Mouse (Mus musculus) thymus, postnatal 4 days (tissue): ENCODE data around the gene Matn1.
A peak's percentile ranks its signal among the peaks of the same experiment; 100 is the strongest.

Experiments
- DNase-seq: peaks from one replicate; pipeline ENCODE4 v3.0.0; 2021

The Matn1 gene

DNA sequence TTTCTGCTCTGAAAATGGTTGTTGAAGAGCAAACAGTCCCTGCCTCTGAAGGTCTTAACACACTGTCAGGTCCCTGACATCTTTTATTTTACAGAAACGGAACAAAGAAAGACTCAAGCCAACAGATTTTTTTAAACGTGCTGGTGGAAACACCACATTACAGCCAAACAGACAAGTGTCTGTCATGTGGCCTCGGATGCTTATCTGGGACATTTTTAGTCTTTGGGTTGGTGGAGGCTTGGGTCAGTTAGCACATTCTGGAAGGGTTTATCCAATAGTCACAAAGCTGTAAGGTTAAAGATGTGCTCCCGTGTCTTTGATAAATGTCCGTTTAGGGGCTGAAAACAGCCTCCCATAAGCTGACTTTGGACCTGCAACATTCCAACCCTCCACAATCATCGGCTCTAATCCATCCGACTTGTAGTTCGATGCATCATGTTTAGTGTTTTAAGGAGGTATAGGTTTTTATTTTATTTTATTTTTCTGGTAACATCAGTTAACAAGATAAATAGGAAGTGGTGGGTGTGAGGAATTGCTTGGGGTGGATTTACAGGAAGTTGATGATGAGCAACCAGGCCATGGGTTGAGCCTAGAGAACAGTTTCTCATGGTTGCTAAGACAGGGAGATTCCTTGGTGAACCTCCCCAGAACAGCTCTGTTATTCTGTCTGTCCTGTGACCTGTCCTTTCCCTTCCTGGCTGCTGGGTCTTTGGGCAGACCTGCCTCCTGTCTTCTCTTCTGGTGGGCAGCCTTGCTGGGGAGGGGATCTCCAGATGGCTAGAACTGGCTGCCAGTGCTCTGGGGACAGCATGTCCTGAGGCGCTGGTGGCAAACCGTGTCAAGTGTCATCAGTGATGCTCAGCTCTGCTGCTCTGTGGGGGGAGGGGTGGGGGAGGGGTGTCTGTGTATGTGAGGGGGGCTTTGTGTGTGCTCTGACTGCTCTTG lies 25.1 kb upstream of the Matn1 start:
- no peak for DNase-seq

DNA sequence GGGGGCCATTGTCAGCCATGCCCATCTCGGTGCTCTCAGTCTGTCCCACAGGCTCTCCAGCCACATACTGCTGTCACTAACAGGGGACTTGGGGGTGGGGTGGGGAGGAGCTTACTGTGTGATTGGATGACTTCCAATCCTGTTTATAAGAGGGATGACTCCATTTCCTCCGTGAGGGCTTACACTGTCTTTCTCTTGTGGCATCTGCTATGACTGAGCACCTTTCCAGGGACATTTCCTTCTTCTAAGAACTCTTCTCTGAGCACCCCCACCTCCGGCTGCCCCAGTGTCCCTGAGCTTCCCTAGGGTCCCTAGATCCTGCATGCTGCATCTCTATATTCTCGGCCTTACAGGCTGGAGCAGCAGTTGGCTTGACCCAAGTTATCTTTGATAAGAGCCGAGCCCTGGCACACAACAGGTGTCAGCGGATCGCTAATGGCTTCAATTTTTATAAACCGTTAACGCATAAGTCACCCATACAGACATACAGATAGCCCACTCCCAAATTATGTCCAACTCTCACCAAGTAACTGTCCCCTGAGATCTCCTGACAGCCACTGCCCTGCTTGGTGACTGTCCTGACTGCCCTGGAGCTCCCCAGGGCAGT lies 24.3 kb upstream of the Matn1 start:
- no peak for DNase-seq

DNA sequence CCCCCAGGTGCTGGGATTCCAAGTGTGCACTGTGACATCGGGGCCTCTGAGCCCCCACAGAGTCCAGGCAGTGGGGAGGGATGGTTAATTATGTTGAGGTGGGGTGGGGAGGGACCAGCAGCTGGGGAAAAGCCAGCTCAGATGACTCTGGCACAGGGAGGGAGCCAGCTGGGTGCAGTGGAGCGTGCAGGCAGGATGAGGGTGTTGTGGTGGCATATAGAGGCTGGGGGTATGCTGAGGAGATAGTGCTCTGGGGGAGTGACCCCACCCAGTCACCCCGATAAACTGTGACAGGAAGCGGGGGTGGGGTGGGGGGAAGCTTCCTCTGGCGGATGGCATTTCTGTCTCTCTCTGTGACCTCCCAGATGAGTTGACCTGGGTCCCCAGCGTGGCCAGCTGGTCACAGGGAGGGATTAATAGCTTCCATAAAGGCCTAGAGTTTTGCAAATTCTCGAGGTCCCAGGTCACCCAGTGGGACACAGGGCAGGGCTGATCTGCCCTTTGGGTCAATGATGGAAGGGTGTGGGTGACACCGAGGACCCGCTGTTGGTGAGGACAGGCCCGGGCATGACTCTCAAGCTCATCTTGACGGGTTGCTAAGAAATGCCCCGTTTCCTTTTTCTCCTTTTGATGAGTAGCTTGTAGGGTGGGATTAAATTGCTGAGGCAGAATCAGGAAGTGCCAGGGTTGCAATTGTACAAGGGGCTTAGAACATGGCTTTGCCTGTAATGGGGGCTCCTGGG lies 23.1 kb upstream of the Matn1 start:
- DNase-seq = peak; percentile 75

DNA sequence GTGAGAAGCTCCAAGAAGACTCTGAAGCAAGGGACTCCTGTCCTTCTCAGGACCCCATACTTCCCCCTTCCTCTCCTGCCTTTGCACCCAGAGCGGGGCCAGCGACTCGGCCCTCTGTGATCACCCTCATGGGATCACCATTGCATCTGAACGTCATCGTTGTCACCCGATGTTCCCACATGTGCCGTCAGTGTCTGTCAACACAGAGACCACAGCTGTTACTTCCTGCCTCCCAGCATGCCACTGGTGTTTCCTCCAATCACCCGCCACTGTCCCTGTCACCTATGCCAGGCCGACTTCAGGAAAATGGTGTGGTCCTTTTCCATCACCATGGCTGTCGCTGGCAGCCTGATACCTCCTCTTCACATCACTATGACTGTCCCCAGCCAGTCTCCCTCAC lies 22.2 kb upstream of the Matn1 start:
- DNase-seq = no peak

DNA sequence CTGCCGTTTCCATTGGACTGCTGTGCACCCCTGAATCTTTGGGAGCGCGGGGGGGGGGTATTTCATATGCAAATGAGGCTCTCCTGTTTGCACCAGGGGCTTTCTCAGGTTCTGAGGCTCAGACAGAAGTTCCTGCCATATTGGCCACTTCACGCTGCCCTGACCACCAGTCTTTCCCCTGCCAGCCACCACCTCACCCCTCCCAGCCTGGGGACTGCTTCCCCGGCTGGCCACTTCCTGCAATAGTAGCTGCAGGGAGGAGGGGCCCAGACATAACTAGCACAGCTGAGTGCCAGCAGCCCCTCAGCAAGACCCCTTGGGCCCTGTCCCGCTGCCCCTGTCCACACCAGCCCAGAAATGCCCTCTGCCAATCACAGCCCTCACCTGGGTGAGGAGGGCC lies 17.9 kb upstream of the Matn1 start:
- no peak for DNase-seq

DNA sequence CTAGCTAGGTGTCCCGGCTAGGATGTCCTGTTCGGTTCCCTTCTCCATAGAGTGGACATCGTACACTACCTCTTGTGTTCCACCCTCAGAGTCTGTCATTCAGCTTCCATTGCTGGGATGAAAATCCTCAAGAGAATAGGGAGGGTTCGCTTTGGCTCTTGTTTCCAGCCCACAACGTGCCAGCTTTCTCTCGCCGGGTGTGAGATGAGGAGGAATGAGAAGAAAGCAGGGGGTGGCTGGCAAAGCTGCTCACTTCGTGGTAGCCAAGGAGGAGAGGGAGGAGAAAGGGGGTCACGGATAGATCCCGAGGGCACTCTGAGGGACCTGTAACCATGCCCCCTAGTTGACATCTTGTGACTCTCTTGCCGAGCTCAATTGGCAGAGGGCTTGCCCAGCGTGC lies 16.4 kb upstream of the Matn1 start:
- no peak for DNase-seq

DNA sequence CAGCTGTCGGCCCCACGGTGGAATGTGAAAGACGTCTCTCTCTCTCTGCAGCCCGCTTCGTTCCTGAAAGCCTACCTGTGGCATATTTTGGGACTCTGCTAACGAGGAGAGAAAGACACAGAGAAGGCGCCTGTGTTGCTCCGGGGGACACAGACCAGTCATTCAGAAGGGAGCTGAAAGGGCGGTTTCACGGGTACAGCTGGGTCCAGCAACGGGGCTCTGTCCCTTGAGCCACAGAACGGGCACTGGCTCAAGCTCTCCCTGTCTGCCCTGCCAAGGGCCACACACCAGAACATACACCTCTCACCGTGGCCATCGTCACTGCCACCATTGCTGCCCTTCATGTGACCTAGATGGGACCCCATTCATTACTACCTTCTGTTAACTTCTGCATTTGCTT lies 1.5 kb upstream of the Matn1 start:
- no peak for DNase-seq

DNA sequence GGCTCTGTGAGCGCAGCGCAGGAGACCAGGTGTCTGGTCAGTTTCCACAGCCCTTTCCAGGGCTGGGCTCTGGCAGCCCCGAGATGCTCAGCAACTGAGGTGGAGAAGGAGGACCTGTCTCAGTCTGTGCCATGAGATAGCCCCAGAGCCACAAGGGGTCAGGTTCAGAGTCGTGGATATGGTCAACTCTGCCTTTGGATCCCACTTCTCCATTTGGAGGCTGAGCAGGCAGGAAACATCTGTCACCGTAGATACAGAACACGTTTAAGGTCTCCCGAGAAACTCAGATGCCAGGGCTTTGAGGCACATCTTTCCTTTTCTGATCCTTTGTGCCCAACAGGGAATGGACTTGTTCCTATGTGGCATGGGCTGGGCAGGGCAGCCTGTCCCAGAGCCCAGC lies 594 bp downstream of the Matn1 start:
- DNase-seq = no peak

DNA sequence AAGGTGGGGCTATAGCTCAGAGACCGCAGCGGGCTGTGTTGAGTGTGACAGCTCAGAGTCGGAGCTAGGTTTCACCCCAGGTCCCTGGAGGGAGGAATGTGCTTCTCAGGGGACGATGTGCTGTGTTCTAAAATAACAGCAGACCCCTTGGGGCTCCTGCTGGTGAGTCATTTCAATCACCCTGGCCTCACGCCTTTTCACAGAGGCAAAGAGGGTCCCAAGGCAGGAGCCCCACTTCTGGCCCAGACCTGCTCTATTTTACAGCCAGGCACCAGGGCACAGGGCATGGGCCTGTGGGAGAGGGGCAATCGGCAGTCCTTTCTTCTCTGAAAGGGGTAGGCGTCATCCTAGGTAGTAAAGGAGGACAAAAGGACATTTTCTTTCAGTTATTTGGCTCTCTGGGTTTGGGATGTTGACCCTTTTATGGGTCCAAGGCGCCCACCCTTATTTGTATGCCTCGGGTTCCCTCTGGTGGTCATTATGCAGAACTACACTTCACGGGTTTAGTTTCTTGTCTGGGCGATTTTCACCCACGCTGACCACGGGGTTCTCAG lies 3.0 kb downstream of the Matn1 start:
- peak; percentile 42 for DNase-seq

DNA sequence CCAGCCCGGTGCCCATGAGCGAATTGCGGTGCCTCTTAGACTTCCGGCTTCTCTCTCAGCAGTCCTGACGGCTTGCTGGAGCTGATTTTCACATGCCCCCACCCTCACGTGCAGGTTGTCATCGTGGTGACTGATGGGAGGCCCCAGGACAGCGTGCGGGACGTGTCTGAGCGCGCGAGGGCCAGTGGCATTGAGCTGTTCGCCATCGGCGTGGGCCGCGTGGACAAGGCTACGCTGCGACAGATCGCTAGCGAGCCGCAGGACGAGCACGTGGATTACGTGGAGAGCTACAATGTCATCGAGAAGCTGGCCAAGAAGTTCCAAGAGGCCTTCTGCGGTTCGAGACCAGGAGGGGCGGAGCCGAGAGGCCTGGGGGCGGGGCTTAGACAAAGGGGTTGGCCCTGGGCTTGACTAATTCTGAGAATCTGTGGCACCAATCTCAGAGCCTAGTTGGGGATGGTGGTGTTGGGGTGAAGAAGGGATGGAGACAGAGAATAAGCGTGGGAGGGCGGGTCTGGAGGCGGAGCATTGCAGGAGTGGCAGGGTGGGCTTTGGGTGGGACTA lies 5.7 kb downstream of the Matn1 start:
- peak; percentile 39 for DNase-seq

DNA sequence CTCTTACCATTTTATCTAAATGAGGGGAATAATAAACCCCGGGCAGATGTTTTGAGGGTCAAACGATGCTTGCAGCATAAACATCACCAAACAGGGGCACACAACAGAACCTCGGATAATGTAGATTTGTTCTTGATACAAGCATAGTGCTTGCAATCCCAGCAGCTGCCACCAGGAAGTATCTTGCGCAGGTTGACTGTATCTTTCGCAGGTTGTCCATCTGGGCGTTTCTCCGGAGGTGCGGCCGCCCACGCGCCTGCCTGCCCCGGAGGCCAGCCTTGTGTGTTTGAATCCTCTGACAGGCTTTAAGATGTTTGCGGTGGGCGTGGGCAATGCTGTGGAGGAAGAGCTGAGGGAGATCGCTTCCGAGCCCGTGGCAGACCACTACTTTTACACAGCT lies 8.3 kb downstream of the Matn1 start:
- peak; percentile 76 for DNase-seq

DNA sequence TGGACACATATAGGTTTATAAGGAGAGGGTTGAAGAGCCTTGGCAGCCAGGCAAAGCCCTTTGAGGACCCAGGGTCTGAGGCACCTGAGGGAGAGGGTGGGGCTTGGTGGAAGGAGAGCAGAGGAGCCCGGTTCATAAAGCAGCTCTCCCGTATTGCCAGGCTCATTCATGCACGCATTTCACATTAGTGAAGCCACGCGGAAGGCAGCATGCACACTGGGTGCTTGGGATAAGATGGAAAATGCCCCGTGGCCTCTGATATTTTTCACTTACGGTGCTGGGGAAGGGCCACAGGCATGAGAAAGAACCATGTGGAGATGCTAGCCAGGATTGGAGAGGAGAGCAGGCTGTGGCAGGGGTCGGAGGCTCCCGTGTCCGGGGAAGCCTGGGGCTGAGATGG lies 13.0 kb downstream of the Matn1 start:
- no peak for DNase-seq

DNA sequence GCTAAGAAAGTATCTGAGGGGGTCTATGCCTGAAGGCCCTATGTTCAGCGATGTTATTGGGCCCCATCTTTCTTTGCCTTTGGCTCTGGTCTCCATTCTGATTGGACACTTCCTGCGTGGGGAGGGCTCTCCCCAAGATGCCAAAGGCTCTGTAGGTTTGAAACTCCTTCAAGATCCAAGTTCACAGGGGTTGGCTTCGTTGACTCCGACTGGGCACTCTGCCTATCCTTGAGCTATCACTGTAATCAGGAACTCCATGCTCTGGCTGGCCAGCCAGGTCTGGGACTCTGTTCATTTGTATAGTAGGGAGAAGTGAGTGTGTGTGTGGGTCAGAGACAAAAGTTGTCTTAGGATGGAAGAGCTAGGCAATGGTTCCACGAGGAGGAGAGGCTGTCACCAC lies 14.6 kb downstream of the Matn1 start:
- DNase-seq = no peak

DNA sequence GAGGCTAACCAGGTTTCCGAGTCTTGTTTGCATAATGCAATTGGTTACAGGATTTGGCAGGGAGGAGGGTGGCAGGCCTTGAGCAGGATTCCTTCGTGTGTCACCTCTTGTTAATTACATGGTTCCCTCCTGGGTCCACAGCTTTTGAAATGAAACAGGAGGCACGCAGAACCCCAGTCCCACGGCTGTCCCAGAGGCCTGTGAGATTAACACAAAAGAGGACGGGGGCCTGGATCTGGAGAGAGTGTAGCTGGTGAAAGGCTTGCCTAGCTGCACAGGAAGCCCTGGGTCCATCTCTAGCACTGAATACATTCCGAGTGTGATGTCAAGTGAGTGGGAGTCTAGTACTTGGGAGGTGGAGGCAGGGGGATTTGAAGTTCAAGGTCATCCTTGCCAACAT lies 15.5 kb downstream of the Matn1 start:
- no peak for DNase-seq

DNA sequence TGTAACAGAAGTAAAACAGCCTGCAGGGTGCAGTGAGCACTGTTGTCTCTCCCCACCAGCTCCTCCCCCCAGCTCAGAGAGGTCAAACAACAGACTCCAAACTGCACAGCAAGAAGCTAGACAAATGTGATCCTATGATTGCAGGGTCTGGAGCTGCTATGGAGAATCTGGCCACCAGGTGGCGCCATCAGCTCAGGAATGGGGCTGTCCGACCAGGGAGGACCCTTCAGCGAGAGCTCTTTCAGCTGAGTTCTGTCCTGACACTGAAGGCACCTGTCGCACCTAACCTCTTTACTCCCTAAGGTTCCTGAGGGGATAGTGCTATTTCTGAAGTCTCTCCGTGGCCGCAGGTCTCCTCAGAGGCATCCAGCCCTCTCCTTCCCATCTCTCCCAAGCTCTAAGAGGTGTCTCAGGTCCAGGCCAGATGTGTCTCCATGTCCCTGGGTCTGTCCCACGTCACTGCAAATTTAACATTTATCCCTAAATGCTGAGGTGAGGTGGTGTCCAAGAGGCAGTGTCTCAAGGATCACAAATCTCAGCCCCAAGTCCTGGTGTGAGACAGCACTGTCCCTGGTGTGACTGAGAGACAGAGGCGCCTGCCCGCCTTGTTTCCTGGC lies 16.0 kb downstream of the Matn1 start:
- peak; percentile 93 for DNase-seq

DNA sequence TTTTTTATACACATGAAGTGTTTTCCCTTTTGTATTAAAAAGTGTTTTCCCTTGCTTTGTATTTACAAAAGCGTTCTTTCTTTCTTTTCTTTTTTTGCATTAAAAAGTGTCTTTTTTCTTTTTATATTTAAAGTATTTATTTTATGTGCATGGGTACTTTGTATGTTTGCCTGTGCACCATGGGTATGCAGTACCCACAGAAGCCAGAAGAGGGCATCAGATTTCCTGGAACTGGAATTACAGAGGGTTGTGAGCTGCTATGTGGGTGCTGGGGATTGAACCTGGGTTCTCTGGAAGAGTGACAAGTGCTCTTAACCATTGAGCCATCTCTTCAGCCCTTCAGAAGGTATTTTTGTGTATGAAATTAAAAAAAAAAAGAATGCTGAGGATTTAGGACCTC lies 27.1 kb downstream of the Matn1 start:
- no peak for DNase-seq

DNA sequence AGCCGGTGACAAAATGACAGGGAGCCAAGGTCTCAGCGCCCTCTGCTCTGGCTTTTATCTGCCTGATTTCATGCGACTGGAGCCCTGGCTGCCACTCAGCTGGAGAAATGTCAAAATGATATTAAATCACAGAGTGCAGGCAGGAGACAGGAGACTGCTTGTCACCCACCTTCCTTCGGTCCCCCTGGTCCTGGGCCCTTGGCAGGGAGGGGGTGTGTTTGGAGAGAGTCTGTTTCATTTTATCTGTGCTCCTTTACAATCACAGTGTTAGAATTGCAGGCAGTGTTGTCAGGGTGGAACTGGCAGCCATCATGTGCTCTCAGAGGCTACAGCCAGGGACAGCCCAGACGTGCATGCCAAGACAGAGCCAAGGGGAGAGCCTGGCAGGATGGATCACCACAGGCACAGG lies 28.2 kb downstream of the Matn1 start:
- DNase-seq = no peak

DNA sequence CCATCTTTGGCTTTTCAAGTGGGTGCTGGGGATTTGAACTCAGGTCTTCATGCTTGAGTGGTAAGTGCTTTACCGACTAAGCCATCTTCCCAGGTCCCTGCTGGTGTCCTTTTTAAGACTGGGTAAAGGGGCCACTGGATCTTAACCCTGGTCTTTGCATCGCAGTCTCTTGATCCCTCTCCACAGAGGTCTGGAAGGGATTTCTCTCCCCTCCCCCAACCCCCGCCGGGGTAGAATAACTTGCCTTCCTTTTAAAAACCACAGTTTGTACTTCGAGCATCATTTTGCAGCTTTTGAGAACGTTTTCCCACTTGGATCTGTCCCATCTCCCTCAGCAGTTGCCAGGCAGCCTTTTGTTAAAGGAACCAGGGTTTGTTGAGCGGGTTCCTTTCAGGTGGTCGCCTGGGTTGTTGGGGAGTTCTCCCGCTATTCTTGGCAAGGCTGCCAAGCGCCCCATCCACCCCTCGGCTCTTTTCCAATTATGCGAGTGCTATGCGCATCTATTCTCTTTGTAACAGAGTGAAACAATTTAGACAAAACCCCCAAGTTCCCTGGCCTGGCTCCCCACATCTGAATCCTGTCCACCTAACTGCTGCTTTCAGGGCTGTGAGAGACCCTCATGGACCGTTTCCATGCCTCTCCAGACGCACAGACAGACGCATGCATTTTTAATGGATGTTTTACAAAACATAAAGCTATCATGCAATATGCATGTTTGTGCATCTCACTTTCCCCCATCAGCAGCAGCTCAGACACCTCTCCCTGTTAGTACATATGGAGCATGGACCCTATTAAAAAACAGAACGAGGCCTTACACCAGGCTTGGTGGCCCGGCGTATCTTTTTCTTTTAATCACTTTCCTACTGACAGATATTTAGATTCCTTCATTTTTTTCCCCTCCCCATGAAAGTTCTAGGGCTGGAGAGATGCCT lies 29.4 kb downstream of the Matn1 start:
- DNase-seq = no peak

DNA sequence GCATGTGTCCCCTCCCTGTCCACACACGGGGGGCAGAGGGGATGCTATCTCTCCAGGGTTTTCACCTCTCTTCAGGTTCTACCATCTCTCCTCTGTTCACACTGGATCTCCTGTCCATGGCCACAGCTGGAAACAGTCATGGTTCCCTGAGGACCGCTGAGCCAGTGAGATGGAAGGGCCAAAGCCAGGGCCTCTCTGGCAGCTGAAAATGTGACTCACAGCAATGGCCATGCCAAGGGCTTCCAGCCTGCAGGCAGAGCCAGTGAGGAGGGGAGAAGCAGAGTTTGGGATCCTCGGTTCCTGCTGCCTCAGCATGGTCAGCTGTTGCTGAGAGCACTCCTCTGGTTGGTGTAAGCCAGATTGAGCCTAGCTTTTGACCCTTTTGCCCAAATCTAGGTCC lies 34.8 kb downstream of the Matn1 start:
- no peak for DNase-seq

DNA sequence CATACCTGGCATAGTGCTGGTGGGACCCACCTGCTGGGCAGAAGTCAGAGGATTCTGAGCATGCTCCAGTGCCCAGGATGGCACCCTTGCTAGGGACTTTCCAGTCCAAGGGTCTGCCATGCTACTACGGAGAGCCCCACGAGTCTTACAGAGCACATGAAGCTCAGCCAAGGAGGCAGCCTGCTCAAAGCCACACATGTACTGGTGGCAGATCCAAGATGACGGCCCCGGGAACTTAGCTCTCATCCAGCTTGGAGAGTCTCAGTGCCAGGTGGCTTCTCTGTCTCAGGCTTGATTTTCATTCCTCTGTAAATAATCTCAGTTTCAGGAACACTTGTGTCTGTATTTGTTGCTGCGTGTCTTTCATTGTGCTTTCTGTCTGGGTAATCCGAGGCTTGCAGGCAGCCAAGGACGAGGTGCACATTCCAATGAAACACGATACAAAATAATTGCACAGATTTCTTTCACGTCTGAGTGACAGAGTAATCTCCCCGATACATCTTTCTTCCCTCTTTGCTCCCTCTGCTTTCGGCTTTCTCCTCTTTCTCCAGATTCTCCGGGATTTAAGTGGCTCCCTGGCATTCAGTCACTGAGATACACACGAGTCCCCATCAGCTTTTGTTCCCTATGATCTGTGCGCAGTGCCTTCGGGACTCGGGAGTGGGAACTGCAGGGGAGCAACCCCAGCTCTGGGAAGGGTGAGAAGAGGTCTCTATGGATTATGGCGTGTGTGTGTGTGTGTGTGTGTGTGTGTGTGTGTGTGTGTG lies 40.4 kb downstream of the Matn1 start:
- no peak for DNase-seq

DNA sequence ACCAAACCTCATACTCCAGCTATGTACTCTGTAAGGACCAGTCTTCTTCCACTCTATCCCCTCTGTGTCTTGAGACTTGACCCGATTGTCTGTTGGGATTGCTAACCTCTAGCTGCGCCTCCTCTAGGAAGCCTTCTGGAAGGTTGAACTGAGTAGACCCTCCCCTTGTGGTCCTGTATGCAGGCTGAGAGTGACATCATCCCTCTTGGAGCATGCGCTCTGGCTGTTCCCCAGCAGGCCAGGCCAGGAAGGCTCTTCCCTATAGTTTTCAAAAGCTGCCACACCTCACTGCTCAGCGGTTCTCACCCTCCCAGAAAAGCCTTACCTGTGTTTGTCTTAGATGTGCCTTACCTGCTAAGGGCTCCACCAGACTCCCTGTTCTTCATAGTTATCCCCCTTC lies 42.9 kb downstream of the Matn1 start:
- no peak for DNase-seq
